Mouse (Mus musculus) heart, postnatal 0 days (tissue): ENCODE results near the gene Tnrc18. TPM values are rescaled to one million over a fixed set of nuclear protein-coding genes. Genes with fewer than 3 reads are reported as not detected.

Source experiments
- ATAC-seq: fragments of 200-750 bp; cut with Nextera tagmentation; 2 replicates; pipeline ENCODE4 v1.8.0; 2017; ENCODE audit warnings: low read depth, moderate number of reproducible peaks, moderate library complexity; ENCODE audit not compliant: insufficient read depth
- DNase-seq: peaks from one replicate; pipeline ENCODE4 v3.0.0-alpha.2; 2016; ENCODE audit warnings: low spot score
- H3K27ac ChIP-seq: fragments of 300-500 bp; sonication (generic); 2 replicates; pipeline ENCODE4 v1.5.1; 2014; ENCODE audit warnings: low read depth, mild to moderate bottlenecking
- H3K27me3 ChIP-seq: fragments of 300-500 bp; sonication (generic); 2 replicates; pipeline ENCODE4 v1.6.1; 2014; ENCODE audit warnings: low read length, mixed read lengths; ENCODE audit not compliant: control insufficient read depth, insufficient read depth
- H3K36me3 ChIP-seq: fragments of 300-500 bp; sonication (generic); replicated peaks from 2 replicates; pipeline ENCODE4 v1.6.1; 2014; ENCODE audit warnings: low read length, mixed read lengths; ENCODE audit not compliant: control insufficient read depth, insufficient read depth
- H3K4me1 ChIP-seq: fragments of 300-500 bp; sonication (generic); 2 replicates; pipeline ENCODE4 v1.6.1; 2014; ENCODE audit warnings: antibody characterized with exemption; ENCODE audit not compliant: control insufficient read depth, insufficient read depth
- H3K4me2 ChIP-seq: fragments of 300-500 bp; sonication (generic); 2 replicates; pipeline ENCODE4 v1.6.1; 2014; ENCODE audit warnings: low read depth, mild to moderate bottlenecking, low read length, moderate library complexity
- H3K4me3 ChIP-seq: fragments of 300-500 bp; sonication (generic); 2 replicates; pipeline ENCODE4 v1.5.1; 2014; ENCODE audit warnings: low read depth, low read length
- H3K9ac ChIP-seq: fragments of 300-500 bp; sonication (generic); replicated peaks from 2 replicates; pipeline ENCODE4 v1.6.1; 2014; ENCODE audit warnings: low read depth, low read length, mixed read lengths
- H3K9me3 ChIP-seq: fragments of 300-500 bp; sonication (generic); replicated peaks from 2 replicates; pipeline ENCODE4 v1.6.1; 2016; ENCODE audit warnings: low read length; ENCODE audit not compliant: control insufficient read depth
- CTCF ChIP-seq: IDR thresholded peaks from 2 replicates; pipeline ENCODE4 v1.5.1; 2016; ENCODE audit warnings: antibody characterized with exemption, control low read depth, low read depth
- EP300 ChIP-seq: IDR thresholded peaks from 2 replicates; pipeline ENCODE4 v1.6.1; 2016; ENCODE audit warnings: antibody characterized with exemption, low read depth
- WGBS: fragments of 180-500 bp; shearing (Covaris S2); extraction: QIAGEN DNeasy Blood & Tissue Kit; methylation state at CpG from one replicate; pipeline ENCODE4 v1.1.7; 2014; 5-methylcytosine and 5-hydroxymethylcytosine counted together
- polyA plus RNA-seq: library from polyadenylated mRNA; unstranded; fragments of >200 nt; fragmentation: Nextera tagmentation; extraction: Ambion mirVana; gene quantifications from 2 replicates; pipeline ENCODE4 v1.2.1, GENCODE M21; 2015
- total RNA-seq: library from RNA; depleted of rRNA; stranded (reverse); fragments of >200 nt; gene quantifications from 2 replicates; pipeline ENCODE4 v1.2.3, GENCODE M21; 2014; ENCODE audit warnings: low replicate concordance

Gene Tnrc18
- total and polyA plus RNA-seq, 2 experiments from 2014 or later: 10.4 to 69.3 TPM

- H3K9me3 ChIP-seq: no peaks in the 10 kb centered on the region
- H3K27ac ChIP-seq: peak overlapping the region; percentile 99
- ATAC-seq (no peak), DNase-seq (peak; percentile 85)
- H3K4me3 ChIP-seq: peak overlapping the region; percentile 88
- WGBS: under 1% methylated on average over 41 of the region's 43 CpGs
- peak overlapping the region; percentile 71 for H3K4me2 ChIP-seq
- peaks cover 4% of the 10 kb centered on the region; the same call in 1 of the 2 replicates for H3K4me1 ChIP-seq
- TF ChIP-seq EP300 (peak; percentile 48; the same call in 1 of the 2 replicates), CTCF (no peak)
- H3K9ac ChIP-seq: peak overlapping the region; percentile 97
- H3K27me3 ChIP-seq: no peaks in the 10 kb centered on the region
- no peaks in the 10 kb centered on the region for H3K36me3 ChIP-seq
Observed at GRCm38 (mm10) chr5:142818435-142819360, 1.2 kb upstream of the Tnrc18 start.

- Histone ChIP-seq H3K9me3 (no peaks in the 10 kb centered on the region), H3K4me1 (peaks cover 11% of the 10 kb centered on the region), H3K4me2 (peak overlapping the region; percentile 92), H3K27me3 (no peaks in the 10 kb centered on the region), H3K4me3 (peak overlapping the region; percentile 88), H3K36me3 (no peaks in the 10 kb centered on the region), H3K27ac (peak overlapping the region; percentile 99), H3K9ac (peak overlapping the region; percentile 98)
- no peak for DNase-seq
- under 1% methylated on average over 50 of the region's 71 CpGs for WGBS
- TF ChIP-seq CTCF (no peak), EP300 (0 out of 2 replicates have a peak, but pooled peaks have one; percentile 25)
- ATAC-seq: no peak
Observed at GRCm38 (mm10) chr5:142816811-142817523, 495 bp downstream of the Tnrc18 start.

GRCm38 (mm10) chr5:142816031-142816810, 1.2 kb downstream of the Tnrc18 start:
- peak; percentile 55 for DNase-seq
- WGBS: under 1% methylated on average over 39 of the region's 39 CpGs
- peak overlapping the region; percentile 92 for H3K4me2 ChIP-seq

GRCm38 (mm10) chr5:142815421-142816001, 2.0 kb downstream of the Tnrc18 start:
- peak; percentile 44 for DNase-seq
- H3K27me3 ChIP-seq: no peaks in the 10 kb centered on the region
- no peak for ATAC-seq
- peak overlapping the region; percentile 99 for H3K27ac ChIP-seq
- H3K4me3 ChIP-seq: peak overlapping the region; percentile 88
- peak overlapping the region; percentile 98 for H3K9ac ChIP-seq
- H3K4me2 ChIP-seq: peak overlapping the region; percentile 92
- peaks cover 26% of the 10 kb centered on the region for H3K4me1 ChIP-seq
- WGBS: 0% methylated on average over 30 of the region's 30 CpGs
- H3K9me3 ChIP-seq: no peaks in the 10 kb centered on the region
- TF ChIP-seq CTCF (no peak), EP300 (no peak)
- H3K36me3 ChIP-seq: no peaks in the 10 kb centered on the region

More at GRCm38 (mm10) chr5:142816031-142816810, 1.2 kb downstream of the Tnrc18 start:
- ATAC-seq: no peak
- H3K4me1 ChIP-seq: peaks cover 19% of the 10 kb centered on the region
- no peaks in the 10 kb centered on the region for H3K36me3 ChIP-seq
- H3K9ac ChIP-seq: peak overlapping the region; percentile 98
- peak overlapping the region; percentile 99 for H3K27ac ChIP-seq
- no peaks in the 10 kb centered on the region for H3K27me3 ChIP-seq
- H3K4me3 ChIP-seq: peak overlapping the region; percentile 88
- TF ChIP-seq EP300 (no peak), CTCF (no peak)
- no peaks in the 10 kb centered on the region for H3K9me3 ChIP-seq
